Mouse (Mus musculus): ENCODE measurements around the gene Cmbl. TPM values are rescaled to one million over a fixed set of nuclear protein-coding genes. Genes with fewer than 3 reads are reported as not detected.

Cmbl gene
- total RNA-seq, 2 experiments from 2014 or later: 24.8 to 26.4 TPM

GRCm38 (mm10) chr15:31603113-31603512 is 37.9 kb downstream of the Cmbl start:
- intact Hi-C loops (cut with DNase I): loop anchor here (5.0 kb wide), 2 partner anchors 71 to 639 kb away; partner anchors contain the start of genes March6 and Sema5a
- no peak for DNase-seq

GRCm38 (mm10) chr15:31606821-31607220 is 41.6 kb downstream of the Cmbl start:
- intact Hi-C loops (cut with DNase I): no loop called here

GRCm38 (mm10) chr15:31611027-31611426 is 45.8 kb downstream of the Cmbl start:
- DNase-seq: peak; percentile 47 to 49
- intact Hi-C loops (cut with DNase I): loop anchor here (10.0 kb wide), 1 partner anchor 824 kb away; no protein-coding TSS in a partner anchor

More at GRCm38 (mm10) chr15:31606821-31607220, 41.6 kb downstream of the Cmbl start:
- peak; percentile 21 to 43 for DNase-seq

GRCm38 (mm10) chr15:31611976-31612375 is 46.8 kb downstream of the Cmbl start:
- intact Hi-C loops (cut with DNase I): loop anchor here (10.0 kb wide), 1 partner anchor 823 kb away; no protein-coding TSS in a partner anchor
- DNase-seq: no peak

GRCm38 (mm10) chr15:31613826-31614453 is 48.8 kb downstream of the Cmbl start:
- no peak for DNase-seq
- intact Hi-C loops (cut with DNase I): loop anchor here (10.0 kb wide), 1 partner anchor 821 kb away; no protein-coding TSS in a partner anchor

GRCm38 (mm10) chr15:31614666-31615065 is 49.5 kb downstream of the Cmbl start:
- no peak for DNase-seq
- intact Hi-C loops (cut with DNase I): loop anchor here (10.0 kb wide), 1 partner anchor 820 kb away; no protein-coding TSS in a partner anchor

- DNase-seq: no peak
- intact Hi-C loops (cut with DNase I): loop anchor here (10.0 kb wide), 1 partner anchor 818 kb away; no protein-coding TSS in a partner anchor
Observed at GRCm38 (mm10) chr15:31617261-31617660, 52.1 kb downstream of the Cmbl start.

GRCm38 (mm10) chr15:31619521-31619920 is 54.3 kb downstream of the Cmbl start:
- DNase-seq: peak; percentile 28 to 37
- intact Hi-C loops (cut with DNase I): loop anchor here (10.0 kb wide), 1 partner anchor 815 kb away; no protein-coding TSS in a partner anchor

GRCm38 (mm10) chr15:31627277-31628154 is 62.3 kb downstream of the Cmbl start:
- no peak for DNase-seq
- intact Hi-C loops (cut with DNase I): no loop called here

- intact Hi-C loops (cut with DNase I): no loop called here
- DNase-seq: no peak
Observed at GRCm38 (mm10) chr15:31628180-31628579, 63.0 kb downstream of the Cmbl start.

- DNase-seq: no peak
- intact Hi-C loops (cut with DNase I): no loop called here
Observed at GRCm38 (mm10) chr15:31629556-31629955, 64.4 kb downstream of the Cmbl start.

- intact Hi-C loops (cut with DNase I): no loop called here
Observed at GRCm38 (mm10) chr15:31631396-31631858, 66.2 kb downstream of the Cmbl start.

GRCm38 (mm10) chr15:31632478-31632877 is 67.3 kb downstream of the Cmbl start:
- intact Hi-C loops (cut with DNase I): no loop called here
- no peak for DNase-seq

More at GRCm38 (mm10) chr15:31631396-31631858, 66.2 kb downstream of the Cmbl start:
- no peak for DNase-seq

- intact Hi-C loops (cut with DNase I): no loop called here
- peak in 1 of 2 experiments; percentile 17 for DNase-seq
Observed at GRCm38 (mm10) chr15:31634582-31634981, 69.4 kb downstream of the Cmbl start.

- DNase-seq: no peak
- intact Hi-C loops (cut with DNase I): no loop called here
Observed at GRCm38 (mm10) chr15:31636091-31636595, 71.0 kb downstream of the Cmbl start.

Other genes with a start within 250 kb of the Cmbl start
- gene Ankrd33b, start 197.7 kb upstream of the Cmbl start, total RNA-seq (2021): 10 to 100 TPM; 16.2 to 17.4 TPM
- under 1 TPM in 1 of 2 experiments, not detected in 1; 0.27 TPM for gene Ropn1l, start 111.7 kb upstream of the Cmbl start, total RNA-seq (2021)
- gene March6, start 34.3 kb upstream of the Cmbl start, total RNA-seq (2021): 100 to 1,000 TPM; 100 to 109 TPM
- 100 to 1,000 TPM; 176 to 187 TPM for gene Cct5, start 36.4 kb downstream of the Cmbl start, total RNA-seq (2021)
- 10 to 100 TPM; 15.3 to 16.4 TPM for gene Fam173b, start 36.5 kb downstream of the Cmbl start, total RNA-seq (2021)